Mouse (Mus musculus) intestine, embryonic 14.5 days (tissue): Measurements from ENCODE around the gene Efcab9. TPM values are rescaled to one million over a fixed set of nuclear protein-coding genes. Genes with fewer than 3 reads are reported as not detected.
"Not testable (repeated sequence)": the region's sequence is repeated elsewhere in the genome, so short reads cannot be mapped to it uniquely, and the experiment has no call there.

ENCODE experiments used
- ATAC-seq: fragments of 200-750 bp; cut with Nextera tagmentation; replicated peaks from 2 replicates; pipeline ENCODE4 v1.8.0; 2017; ENCODE audit warnings: low read depth, moderate number of reproducible peaks, moderate TSS enrichment, moderate library complexity; ENCODE audit not compliant: low FRiP score, low TSS enrichment
- DNase-seq: peaks from one replicate; pipeline ENCODE4 v3.0.0-alpha.2; 2018; ENCODE audit warnings: low spot score
- H3K27ac ChIP-seq: fragments of 300-500 bp; sonication (generic); 2 replicates; pipeline ENCODE4 v1.5.1; 2014; ENCODE audit warnings: low read depth, mild to moderate bottlenecking, control low read depth
- H3K27me3 ChIP-seq: fragments of 300-500 bp; sonication (generic); replicated peaks from 2 replicates; pipeline ENCODE4 v1.6.1; 2014; ENCODE audit warnings: low read length, control low read depth; ENCODE audit not compliant: control insufficient read depth, insufficient read depth
- H3K36me3 ChIP-seq: fragments of 300-500 bp; sonication (generic); 2 replicates; pipeline ENCODE4 v1.6.1; 2014; ENCODE audit warnings: low read length, control low read depth; ENCODE audit not compliant: control insufficient read depth, insufficient read depth
- H3K4me1 ChIP-seq: fragments of 300-500 bp; sonication (generic); replicated peaks from 2 replicates; pipeline ENCODE4 v1.6.1; 2014; ENCODE audit warnings: low read length, control low read depth, mixed read lengths; ENCODE audit not compliant: control insufficient read depth, insufficient read depth
- H3K4me2 ChIP-seq: fragments of 300-500 bp; sonication (generic); 2 replicates; pipeline ENCODE4 v1.6.1; 2014; ENCODE audit warnings: low read length
- H3K4me3 ChIP-seq: fragments of 300-500 bp; sonication (generic); 2 replicates; pipeline ENCODE4 v1.5.1; 2014; ENCODE audit warnings: low read depth, low read length, control low read depth, mixed read lengths
- H3K9ac ChIP-seq: fragments of 300-500 bp; sonication (generic); 2 replicates; pipeline ENCODE4 v1.6.1; 2014; ENCODE audit warnings: mild to moderate bottlenecking, low read length
- H3K9me3 ChIP-seq: fragments of 300-500 bp; sonication (generic); 2 replicates; pipeline ENCODE4 v1.6.1; 2016; ENCODE audit warnings: low read length, control low read depth; ENCODE audit not compliant: control insufficient read depth
- WGBS: fragments of 180-500 bp; shearing (Covaris S2); extraction: QIAGEN DNeasy Blood & Tissue Kit; methylation state at CpG from one replicate; pipeline ENCODE4 v1.1.7; 2014; 5-methylcytosine and 5-hydroxymethylcytosine counted together
- polyA plus RNA-seq: library from polyadenylated mRNA; unstranded; fragments of >200 nt; fragmentation: Nextera tagmentation; extraction: Ambion mirVana; gene quantifications from 2 replicates; pipeline ENCODE4 v1.2.1, GENCODE M21; 2014

The Efcab9 gene
- polyA plus RNA-seq, 1 experiment from 2014 or later = 0.30 TPM

DNA sequence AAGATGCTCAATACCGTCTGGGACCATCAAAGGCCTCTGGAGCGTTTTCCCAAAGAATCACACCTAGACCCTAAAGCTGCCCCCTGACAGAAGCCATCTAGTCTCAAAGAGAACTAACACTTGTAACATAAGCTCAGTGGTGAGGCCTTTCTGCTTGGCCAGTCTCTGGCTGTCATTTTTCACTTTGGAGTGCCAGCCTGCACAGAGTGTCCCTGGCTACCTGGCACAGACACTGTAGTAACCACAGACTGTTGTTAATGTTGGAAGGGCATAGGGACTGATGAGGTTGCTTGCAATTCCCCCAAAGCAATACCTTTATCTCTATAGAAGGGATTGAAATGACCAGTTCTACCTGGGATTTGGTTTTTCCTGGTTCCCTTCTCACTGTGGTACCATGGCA is 10.6 kb downstream of the Efcab9 start:
- H3K4me3 ChIP-seq = no peak overlapping the region
- H3K36me3 ChIP-seq = peaks cover 32% of the 10 kb centered on the region
- no peak overlapping the region for H3K27ac ChIP-seq
- WGBS = 82% methylated on average over 2 of the region's 2 CpGs
- H3K9ac ChIP-seq = no peak overlapping the region
- no peak for ATAC-seq
- no peaks in the 10 kb centered on the region for H3K9me3 ChIP-seq
- no peaks in the 10 kb centered on the region for H3K27me3 ChIP-seq
- H3K4me2 ChIP-seq = no peak overlapping the region
- H3K4me1 ChIP-seq = no peaks in the 10 kb centered on the region
- DNase-seq = peak; percentile 32

DNA sequence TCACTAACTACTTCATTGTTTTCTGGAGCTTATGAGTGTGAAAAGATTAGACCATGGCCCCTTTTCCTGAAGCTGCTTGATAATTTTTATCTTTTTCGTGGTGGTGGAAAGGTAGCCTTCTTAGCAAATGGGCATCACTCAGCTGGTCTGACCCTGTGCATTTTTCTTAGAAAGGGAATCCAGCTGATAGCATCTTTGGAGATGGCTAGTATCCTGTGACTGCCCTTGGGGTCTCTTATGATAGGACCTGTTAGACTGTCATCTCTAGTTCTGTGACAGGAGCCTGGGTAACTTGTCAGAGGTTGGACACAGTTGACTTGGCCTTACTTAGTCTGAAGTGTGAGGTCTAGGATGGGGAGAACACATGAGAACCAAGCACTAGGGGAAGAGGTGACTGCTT is 12.5 kb downstream of the Efcab9 start:
- Histone ChIP-seq H3K27ac (no peak overlapping the region), H3K4me3 (no peak overlapping the region), H3K9ac (no peak overlapping the region), H3K36me3 (peaks cover 35% of the 10 kb centered on the region), H3K27me3 (no peaks in the 10 kb centered on the region), H3K4me1 (no peaks in the 10 kb centered on the region), H3K4me2 (no peak overlapping the region), H3K9me3 (no peaks in the 10 kb centered on the region)
- DNase-seq (peak; percentile 42), ATAC-seq (no peak)
- WGBS = 83% methylated on average over 1 of the region's 1 CpGs

DNA sequence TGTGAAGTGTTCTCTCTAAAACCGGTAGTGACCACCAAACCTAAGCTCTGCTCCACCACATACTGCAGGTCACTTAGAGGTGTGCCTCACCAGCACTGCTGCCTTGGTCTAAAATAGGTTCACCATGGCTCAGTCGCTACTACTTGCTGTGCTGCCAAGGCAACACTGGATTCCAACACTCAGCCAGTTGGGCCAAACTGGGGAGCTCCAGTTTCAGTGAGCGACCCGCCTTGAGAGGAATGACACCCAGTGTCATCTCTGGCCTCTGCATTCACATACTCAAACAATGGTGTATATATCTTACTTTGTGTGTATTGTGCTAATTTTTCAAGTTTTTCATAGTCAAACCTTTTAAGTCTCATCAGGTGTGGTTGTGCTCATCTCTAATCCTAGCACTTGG is 13.1 kb downstream of the Efcab9 start:
- Histone ChIP-seq H3K36me3 (peaks cover 33% of the 10 kb centered on the region), H3K4me1 (no peaks in the 10 kb centered on the region), H3K27ac (no peak overlapping the region), H3K4me3 (no peak overlapping the region), H3K9ac (no peak overlapping the region), H3K9me3 (no peaks in the 10 kb centered on the region), H3K4me2 (no peak overlapping the region), H3K27me3 (no peaks in the 10 kb centered on the region)
- DNase-seq (peak; percentile 29), ATAC-seq (no peak)
- 91% methylated on average over 4 of the region's 4 CpGs for WGBS

DNA sequence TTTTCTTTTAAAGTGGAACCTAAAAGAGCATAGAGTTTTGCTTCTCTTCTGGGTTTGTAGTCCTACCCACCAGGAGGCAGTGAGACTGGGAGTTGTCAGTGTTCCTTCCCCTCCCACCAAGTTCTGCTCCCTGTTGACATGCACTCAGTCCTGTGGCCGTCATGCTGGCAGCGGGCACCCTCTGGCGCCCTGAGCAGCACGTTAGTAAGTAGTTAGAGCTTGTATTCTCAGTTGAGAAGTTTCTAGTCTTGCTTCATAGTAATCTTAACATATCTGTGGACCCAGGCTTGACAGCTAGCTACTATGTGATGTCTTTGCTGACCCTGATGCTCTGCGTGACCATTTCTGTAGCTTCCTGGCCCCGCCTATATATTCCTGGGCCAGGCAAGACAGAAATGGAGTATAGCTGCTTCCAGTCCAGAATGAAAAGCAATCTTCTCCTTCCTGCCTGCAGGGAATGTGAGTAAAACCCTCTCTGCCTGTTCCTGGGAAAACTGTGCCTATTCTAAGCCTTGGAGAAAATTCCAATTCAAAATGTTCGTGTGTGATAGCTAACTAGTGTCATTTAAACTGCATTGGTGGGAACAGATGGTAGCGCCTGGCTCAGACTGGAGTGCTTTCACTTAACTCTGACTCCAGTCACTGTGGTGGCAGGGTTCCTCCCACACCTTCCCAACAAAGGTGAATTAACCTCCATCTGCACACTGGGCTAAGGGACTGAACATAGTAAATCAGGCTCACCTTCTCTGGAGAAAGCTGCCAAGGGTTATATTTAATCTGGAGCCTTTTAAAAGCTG is 14.8 kb downstream of the Efcab9 start:
- WGBS = 87% methylated on average over 8 of the region's 8 CpGs
- Histone ChIP-seq H3K27me3 (no peaks in the 10 kb centered on the region), H3K4me1 (no peaks in the 10 kb centered on the region), H3K4me3 (no peak overlapping the region), H3K4me2 (no peak overlapping the region), H3K27ac (no peak overlapping the region), H3K9ac (no peak overlapping the region), H3K36me3 (peaks cover 33% of the 10 kb centered on the region), H3K9me3 (no peaks in the 10 kb centered on the region)
- ATAC-seq (no peak), DNase-seq (peak; percentile 24)

- ATAC-seq (no peak), DNase-seq (no peak)
- peaks cover 33% of the 10 kb centered on the region for H3K36me3 ChIP-seq
- 91% methylated on average over 12 of the region's 12 CpGs for WGBS
- H3K27ac ChIP-seq = no peak overlapping the region
- no peaks in the 10 kb centered on the region for H3K27me3 ChIP-seq
- no peak overlapping the region for H3K9ac ChIP-seq
- H3K4me2 ChIP-seq = no peak overlapping the region
- no peak overlapping the region for H3K4me3 ChIP-seq
- H3K9me3 ChIP-seq = no peaks in the 10 kb centered on the region
- no peaks in the 10 kb centered on the region for H3K4me1 ChIP-seq
Measured at GRCm38 (mm10) chr11:32516091-32516490, 15.8 kb downstream of the Efcab9 start.

- not testable (repeated sequence) for H3K4me2 ChIP-seq, H3K4me1 ChIP-seq, H3K9me3 ChIP-seq, ATAC-seq, H3K27me3 ChIP-seq, H3K27ac ChIP-seq, H3K9ac ChIP-seq, DNase-seq, H3K4me3 ChIP-seq
- WGBS = 95% methylated on average over 5 of the region's 5 CpGs
- H3K36me3 ChIP-seq = peaks cover 29% of the 10 kb centered on the region
Measured at GRCm38 (mm10) chr11:32514853-32515252, 17.0 kb downstream of the Efcab9 start.

DNA sequence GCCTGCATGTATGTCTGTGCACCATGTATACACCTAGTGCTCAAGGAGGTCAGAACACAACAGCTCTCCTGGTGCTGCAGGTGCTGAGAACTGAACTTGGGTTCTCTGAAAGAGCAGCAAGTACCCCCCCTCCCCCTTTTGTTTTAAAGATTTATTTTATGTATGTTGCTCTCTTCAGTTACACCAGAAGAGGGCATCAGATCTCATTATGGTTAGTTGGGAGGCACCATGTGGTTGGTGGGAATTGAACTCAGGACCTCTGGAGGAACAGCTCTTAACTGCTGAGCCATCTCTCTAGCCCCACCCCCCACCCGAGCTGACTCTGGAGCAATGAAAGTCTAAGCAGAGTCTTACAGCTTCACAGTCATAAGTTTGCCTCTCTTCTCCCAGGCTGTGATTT is 21.0 kb downstream of the Efcab9 start:
- H3K4me1 ChIP-seq = no peaks in the 10 kb centered on the region
- no peak overlapping the region for H3K27ac ChIP-seq
- DNase-seq (no peak), ATAC-seq (no peak)
- no peak overlapping the region for H3K9ac ChIP-seq
- no peaks in the 10 kb centered on the region for H3K9me3 ChIP-seq
- 65% methylated on average over 1 of the region's 1 CpGs for WGBS
- peaks cover 2% of the 10 kb centered on the region for H3K36me3 ChIP-seq
- H3K4me2 ChIP-seq = no peak overlapping the region
- no peaks in the 10 kb centered on the region for H3K27me3 ChIP-seq
- H3K4me3 ChIP-seq = no peak overlapping the region

GRCm38 (mm10) chr11:32505091-32505739 is 26.7 kb downstream of the Efcab9 start:
- Histone ChIP-seq H3K4me1 (no peaks in the 10 kb centered on the region), H3K9ac (no peak overlapping the region), H3K27me3 (no peaks in the 10 kb centered on the region), H3K4me2 (no peak overlapping the region), H3K36me3 (peaks cover 23% of the 10 kb centered on the region), H3K9me3 (no peaks in the 10 kb centered on the region), H3K4me3 (no peak overlapping the region), H3K27ac (no peak overlapping the region)
- DNase-seq = no peak
- ATAC-seq = no peak
- 78% methylated on average over 7 of the region's 7 CpGs for WGBS

- peaks cover 27% of the 10 kb centered on the region for H3K36me3 ChIP-seq
- peaks cover under 1% of the 10 kb centered on the region; the same call in 1 of the 2 replicates for H3K4me1 ChIP-seq
- DNase-seq (no peak), ATAC-seq (no peak)
- H3K9me3 ChIP-seq = no peaks in the 10 kb centered on the region
- no peak overlapping the region for H3K4me3 ChIP-seq
- 89% methylated on average over 2 of the region's 2 CpGs for WGBS
- H3K27ac ChIP-seq = no peak overlapping the region
- no peak overlapping the region for H3K9ac ChIP-seq
- H3K4me2 ChIP-seq = no peak overlapping the region
- no peaks in the 10 kb centered on the region for H3K27me3 ChIP-seq
Measured at GRCm38 (mm10) chr11:32503711-32504110, 28.2 kb downstream of the Efcab9 start.
